Mouse (Mus musculus): Measurements from ENCODE around the gene Olfr544. TPM values are rescaled to one million over a fixed set of nuclear protein-coding genes. Genes with fewer than 3 reads are reported as not detected.

The Olfr544 gene
- polyA plus RNA-seq, 2 experiments: 0.18 TPM; not detected in 1

DNA sequence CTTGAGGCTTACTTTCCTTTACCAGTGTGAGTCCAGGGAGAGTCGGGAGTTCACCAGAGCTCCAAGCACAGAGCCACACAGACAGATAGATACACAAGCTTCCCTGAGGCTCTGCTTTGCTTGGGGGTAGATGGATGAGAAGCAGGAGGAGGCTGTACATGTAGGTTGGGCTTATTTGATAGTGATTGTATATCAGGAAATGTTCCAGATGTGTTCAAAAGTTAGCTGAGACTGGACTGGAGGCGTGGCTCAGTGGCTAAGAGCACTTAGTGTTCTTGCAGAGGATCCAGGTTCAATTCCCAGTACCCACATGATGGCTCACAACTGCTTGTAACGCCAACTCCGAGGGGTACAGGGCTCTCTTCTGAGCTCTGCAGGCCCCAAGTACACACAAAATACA, 9.7 kb downstream of the Olfr544 start:
- Histone ChIP-seq H3K4me2 (replicated peaks; ENCODE audit: low read depth, low read length, severe bottlenecking) (no peak overlapping the region), H3K27me3 (ENCODE audit: control insufficient read depth, insufficient read depth, low read length) (no peaks in the 10 kb centered on the region), H3K36me3 (ENCODE audit: control insufficient read depth, insufficient read depth, low read length) (no peaks in the 10 kb centered on the region), H3K4me3 (replicated peaks; ENCODE audit: low read length) (no peak overlapping the region), H3K9ac (ENCODE audit: low read depth, low read length, severe bottlenecking) (no peak overlapping the region), H3K27ac (replicated peaks; ENCODE audit: low read depth, low read length) (no peak overlapping the region), H3K9me3 (ENCODE audit: control insufficient read depth, low read length) (no peaks in the 10 kb centered on the region), H3K4me1 (ENCODE audit: control insufficient read depth, insufficient read depth, low read length) (no peaks in the 10 kb centered on the region)
- no peak for DNase-seq (ENCODE audit: low spot score)
- no peak for ATAC-seq (ENCODE audit: low FRiP score, low read depth)
- WGBS: 92% methylated on average over 4 of the region's 4 CpGs
- TF ChIP-seq POLR2A (IDR thresholded peaks at IDR 0.05; ENCODE audit: borderline replicate concordance, extremely low read depth, insufficient read depth, insufficient read length): no peak

DNA sequence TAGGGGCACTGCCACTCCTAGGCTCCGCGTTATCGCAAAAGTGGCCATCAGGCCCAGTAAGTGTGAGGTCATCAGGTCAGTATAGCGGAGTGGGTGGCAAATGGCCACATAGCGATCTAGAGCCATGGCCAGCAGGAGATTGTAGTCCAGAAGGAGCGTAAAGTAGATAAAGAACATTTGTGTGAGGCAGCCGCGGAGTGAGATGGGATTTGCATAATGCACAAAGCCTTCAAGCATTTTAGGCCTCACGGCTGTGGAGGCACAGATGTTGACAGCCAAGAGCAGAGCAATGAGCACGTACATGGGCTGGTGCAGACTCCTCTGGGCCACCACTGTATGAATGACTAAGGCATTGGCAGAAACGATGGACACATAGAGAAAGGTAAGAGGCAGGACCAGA, 10.7 kb downstream of the Olfr544 start:
- Histone ChIP-seq H3K27ac (replicated peaks; ENCODE audit: low read depth, low read length) (no peak overlapping the region), H3K4me1 (ENCODE audit: control insufficient read depth, insufficient read depth, low read length) (no peaks in the 10 kb centered on the region), H3K27me3 (ENCODE audit: control insufficient read depth, insufficient read depth, low read length) (no peaks in the 10 kb centered on the region), H3K9me3 (ENCODE audit: control insufficient read depth, low read length) (no peaks in the 10 kb centered on the region), H3K4me3 (replicated peaks; ENCODE audit: low read length) (no peak overlapping the region), H3K36me3 (ENCODE audit: control insufficient read depth, insufficient read depth, low read length) (no peaks in the 10 kb centered on the region), H3K4me2 (replicated peaks; ENCODE audit: low read depth, low read length, severe bottlenecking) (no peak overlapping the region), H3K9ac (ENCODE audit: low read depth, low read length, severe bottlenecking) (no peak overlapping the region)
- DNase-seq (ENCODE audit: low spot score) (no peak), ATAC-seq (ENCODE audit: low FRiP score, low read depth) (no peak)
- WGBS: 81% methylated on average over 11 of the region's 11 CpGs
- no peak for TF ChIP-seq POLR2A (IDR thresholded peaks at IDR 0.05; ENCODE audit: borderline replicate concordance, extremely low read depth, insufficient read depth, insufficient read length)

DNA sequence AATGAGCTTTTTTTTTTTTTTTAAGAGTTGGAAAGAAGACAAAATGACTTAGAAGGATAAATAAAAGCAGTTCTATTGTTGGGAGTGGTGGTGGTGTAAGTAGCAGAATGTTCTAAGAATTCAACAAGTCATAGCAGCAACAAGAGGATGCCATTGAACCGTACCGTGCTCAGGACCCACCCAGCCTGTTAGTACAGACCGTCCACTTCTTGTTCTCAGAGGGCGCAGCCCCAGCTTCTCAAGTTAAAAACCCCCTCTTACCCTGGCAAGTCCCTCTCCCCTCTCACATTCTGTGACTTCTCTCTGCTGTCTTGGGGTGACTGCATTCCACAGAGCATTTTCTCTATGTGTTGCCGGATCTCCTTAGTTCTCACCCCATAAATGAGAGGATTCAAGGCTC, 11.5 kb downstream of the Olfr544 start:
- H3K4me3 ChIP-seq (replicated peaks; ENCODE audit: low read length): no peak overlapping the region
- no peaks in the 10 kb centered on the region for H3K36me3 ChIP-seq (ENCODE audit: control insufficient read depth, insufficient read depth, low read length)
- no peak for DNase-seq (ENCODE audit: low spot score)
- no peaks in the 10 kb centered on the region for H3K9me3 ChIP-seq (ENCODE audit: control insufficient read depth, low read length)
- ATAC-seq (ENCODE audit: low FRiP score, low read depth): no peak
- H3K4me2 ChIP-seq (replicated peaks; ENCODE audit: low read depth, low read length, severe bottlenecking): no peak overlapping the region
- no peak overlapping the region for H3K9ac ChIP-seq (ENCODE audit: low read depth, low read length, severe bottlenecking)
- H3K27me3 ChIP-seq (ENCODE audit: control insufficient read depth, insufficient read depth, low read length): no peaks in the 10 kb centered on the region
- H3K27ac ChIP-seq (replicated peaks; ENCODE audit: low read depth, low read length): no peak overlapping the region
- no peak for TF ChIP-seq POLR2A (IDR thresholded peaks at IDR 0.05; ENCODE audit: borderline replicate concordance, extremely low read depth, insufficient read depth, insufficient read length)
- WGBS: 91% methylated on average over 5 of the region's 5 CpGs
- no peaks in the 10 kb centered on the region for H3K4me1 ChIP-seq (ENCODE audit: control insufficient read depth, insufficient read depth, low read length)

DNA sequence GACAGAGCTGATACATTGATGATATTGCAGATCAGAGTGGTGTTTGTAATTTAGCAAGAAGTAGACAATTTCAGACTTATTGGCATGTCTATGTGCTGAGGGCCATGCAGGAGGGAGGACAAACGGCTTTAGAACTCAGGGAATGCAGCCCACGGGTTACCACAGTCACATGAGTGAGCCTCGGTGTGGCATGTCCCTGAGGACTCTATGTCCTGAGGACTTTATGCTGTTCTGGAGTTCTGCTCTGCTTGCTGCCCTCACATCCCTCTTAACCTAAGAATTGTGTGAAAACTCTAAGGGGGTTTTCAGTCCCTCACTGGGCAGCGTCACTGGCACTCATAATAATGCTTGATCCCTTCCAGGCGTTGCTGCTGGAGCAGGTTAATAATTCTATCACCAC, 15.4 kb downstream of the Olfr544 start:
- 45% methylated on average over 5 of the region's 5 CpGs for WGBS
- Histone ChIP-seq H3K9ac (ENCODE audit: low read depth, low read length, severe bottlenecking) (no peak overlapping the region), H3K4me2 (replicated peaks; ENCODE audit: low read depth, low read length, severe bottlenecking) (no peak overlapping the region), H3K27ac (replicated peaks; ENCODE audit: low read depth, low read length) (no peak overlapping the region), H3K4me1 (ENCODE audit: control insufficient read depth, insufficient read depth, low read length) (no peaks in the 10 kb centered on the region), H3K9me3 (ENCODE audit: control insufficient read depth, low read length) (no peaks in the 10 kb centered on the region), H3K27me3 (ENCODE audit: control insufficient read depth, insufficient read depth, low read length) (no peaks in the 10 kb centered on the region), H3K4me3 (replicated peaks; ENCODE audit: low read length) (no peak overlapping the region), H3K36me3 (ENCODE audit: control insufficient read depth, insufficient read depth, low read length) (peaks cover 26% of the 10 kb centered on the region)
- no peak for DNase-seq (ENCODE audit: low spot score)
- no peak for TF ChIP-seq POLR2A (IDR thresholded peaks at IDR 0.05; ENCODE audit: borderline replicate concordance, extremely low read depth, insufficient read depth, insufficient read length)
- no peak for ATAC-seq (ENCODE audit: low FRiP score, low read depth)

DNA sequence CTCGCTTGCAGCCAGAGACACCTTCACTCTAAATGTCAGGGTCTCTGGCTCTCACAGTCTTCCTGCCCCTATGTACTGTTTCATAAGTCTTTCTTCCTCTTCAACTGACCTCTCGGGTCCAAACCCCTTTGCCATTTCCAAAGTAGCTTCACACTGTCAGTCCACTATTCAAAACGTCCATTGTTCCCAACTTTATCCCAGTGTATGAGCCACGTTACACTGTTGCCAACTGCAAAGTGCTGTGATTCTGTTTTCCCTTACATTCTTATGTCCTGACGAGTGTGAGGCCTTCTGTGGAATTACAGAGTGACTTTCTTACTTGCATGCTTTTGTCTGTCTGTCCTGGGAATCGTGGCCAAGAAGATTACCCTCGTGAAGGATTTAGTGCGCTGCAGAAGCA, 20.5 kb downstream of the Olfr544 start:
- peaks cover 75% of the 10 kb centered on the region for H3K36me3 ChIP-seq (ENCODE audit: control insufficient read depth, insufficient read depth, low read length)
- no peak overlapping the region for H3K4me2 ChIP-seq (replicated peaks; ENCODE audit: low read depth, low read length, severe bottlenecking)
- no peak for TF ChIP-seq POLR2A (IDR thresholded peaks at IDR 0.05; ENCODE audit: borderline replicate concordance, extremely low read depth, insufficient read depth, insufficient read length)
- DNase-seq (ENCODE audit: low spot score) (no peak), ATAC-seq (ENCODE audit: low FRiP score, low read depth) (no peak)
- no peak overlapping the region for H3K4me3 ChIP-seq (replicated peaks; ENCODE audit: low read length)
- no peak overlapping the region for H3K27ac ChIP-seq (replicated peaks; ENCODE audit: low read depth, low read length)
- H3K27me3 ChIP-seq (ENCODE audit: control insufficient read depth, insufficient read depth, low read length): no peaks in the 10 kb centered on the region
- H3K9me3 ChIP-seq (ENCODE audit: control insufficient read depth, low read length): no peaks in the 10 kb centered on the region
- H3K9ac ChIP-seq (ENCODE audit: low read depth, low read length, severe bottlenecking): no peak overlapping the region
- 89% methylated on average over 8 of the region's 8 CpGs for WGBS
- H3K4me1 ChIP-seq (ENCODE audit: control insufficient read depth, insufficient read depth, low read length): no peaks in the 10 kb centered on the region

Data from limb, embryonic 14.5 days (tissue).